Mouse (Mus musculus) limb, embryonic 15.5 days (tissue): ENCODE measurements around the gene Ttll5. TPM values are rescaled to one million over a fixed set of nuclear protein-coding genes. Genes with fewer than 3 reads are reported as not detected.

Experiments
- ATAC-seq: fragments of 200-750 bp; cut with Nextera tagmentation; 2 replicates; pipeline ENCODE4 v1.8.0; 2017; ENCODE audit warnings: low read depth, moderate TSS enrichment; ENCODE audit not compliant: insufficient number of reproducible peaks, low FRiP score, low TSS enrichment
- H3K27ac ChIP-seq: fragments of 300-500 bp; sonication (generic); 2 replicates; pipeline ENCODE4 v1.5.1; 2015; ENCODE audit warnings: moderate library complexity, mild to moderate bottlenecking, inconsistent platforms
- H3K27me3 ChIP-seq: fragments of 300-500 bp; sonication (generic); 2 replicates; pipeline ENCODE4 v1.6.1; 2015; ENCODE audit warnings: inconsistent platforms
- H3K36me3 ChIP-seq: fragments of 300-500 bp; sonication (generic); 2 replicates; pipeline ENCODE4 v1.6.1; 2015; ENCODE audit warnings: inconsistent platforms
- H3K4me1 ChIP-seq: fragments of 300-500 bp; sonication (generic); 2 replicates; pipeline ENCODE4 v1.6.1; 2015; ENCODE audit warnings: inconsistent platforms
- H3K4me2 ChIP-seq: fragments of 300-500 bp; sonication (generic); 2 replicates; pipeline ENCODE4 v1.6.1; 2015; ENCODE audit warnings: mild to moderate bottlenecking, inconsistent platforms
- H3K4me3 ChIP-seq: fragments of 300-500 bp; sonication (generic); 2 replicates; pipeline ENCODE4 v1.5.1; 2015; ENCODE audit warnings: mild to moderate bottlenecking, inconsistent platforms
- H3K9ac ChIP-seq: fragments of 300-500 bp; sonication (generic); 2 replicates; pipeline ENCODE4 v1.6.1; 2015; ENCODE audit warnings: inconsistent platforms
- H3K9me3 ChIP-seq: fragments of 300-500 bp; sonication (generic); 2 replicates; pipeline ENCODE4 v1.6.1; 2016; ENCODE audit warnings: inconsistent platforms
- WGBS: fragments of 180-500 bp; shearing (Covaris S2); methylation state at CpG from one replicate; pipeline ENCODE4 v1.1.7; 2015; 5-methylcytosine and 5-hydroxymethylcytosine counted together
- polyA plus RNA-seq: library from polyadenylated mRNA; unstranded; fragments of >200 nt; fragmentation: Nextera tagmentation; extraction: Ambion mirVana; gene quantifications from 2 replicates; pipeline ENCODE4 v1.2.1, GENCODE M21; 2015

The Ttll5 gene
- polyA plus RNA-seq, 1 experiment from 2014 or later: 13.0 TPM

DNA sequence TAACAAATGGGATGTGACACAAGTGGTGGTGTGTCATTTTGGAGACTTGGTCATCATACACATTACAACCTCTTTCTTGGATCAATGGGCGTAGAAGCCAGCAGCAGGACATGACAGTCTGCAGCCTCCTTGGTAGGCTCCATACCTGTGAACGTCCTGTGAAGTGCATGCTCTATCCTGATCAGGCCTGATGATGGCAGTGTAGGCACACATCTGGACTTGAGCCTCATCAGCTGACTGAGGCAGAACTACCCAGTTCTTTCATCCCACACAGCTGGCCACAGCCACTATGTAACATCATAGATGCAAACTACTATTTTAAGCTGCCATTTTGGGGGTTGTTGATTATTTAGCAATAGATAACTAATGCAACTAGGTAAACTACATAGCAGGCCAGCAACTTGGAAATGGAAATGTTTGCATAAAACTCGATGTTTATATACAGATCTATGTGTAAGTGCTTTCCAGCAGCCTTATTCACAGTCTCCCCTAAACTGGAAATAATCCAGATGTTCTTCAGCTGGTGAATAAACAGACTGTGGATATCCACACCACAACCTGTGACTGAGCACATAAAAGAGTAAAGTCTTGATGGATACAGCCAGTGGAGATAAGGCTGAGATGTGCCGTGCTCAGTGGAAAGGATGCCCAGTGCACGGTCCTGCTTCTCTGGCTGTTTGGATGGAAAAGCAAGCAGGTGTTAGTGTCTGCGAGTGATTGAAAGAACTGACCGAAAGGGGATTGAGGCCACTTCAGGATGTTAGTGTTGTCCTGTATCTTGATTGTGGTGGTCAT, 23.9 kb downstream of the Ttll5 start:
- Histone ChIP-seq H3K27ac (peak overlapping the region; percentile 43; the same call in 1 of the 2 replicates), H3K4me3 (no peak overlapping the region), H3K9me3 (no peaks in the 10 kb centered on the region), H3K9ac (no peak overlapping the region), H3K27me3 (no peaks in the 10 kb centered on the region), H3K36me3 (peaks cover 20% of the 10 kb centered on the region), H3K4me2 (no peak overlapping the region), H3K4me1 (no peaks in the 10 kb centered on the region)
- 0 out of 2 replicates have a peak, but pooled peaks have one; percentile 61 for ATAC-seq
- 77% methylated on average over 7 of the region's 7 CpGs for WGBS

DNA sequence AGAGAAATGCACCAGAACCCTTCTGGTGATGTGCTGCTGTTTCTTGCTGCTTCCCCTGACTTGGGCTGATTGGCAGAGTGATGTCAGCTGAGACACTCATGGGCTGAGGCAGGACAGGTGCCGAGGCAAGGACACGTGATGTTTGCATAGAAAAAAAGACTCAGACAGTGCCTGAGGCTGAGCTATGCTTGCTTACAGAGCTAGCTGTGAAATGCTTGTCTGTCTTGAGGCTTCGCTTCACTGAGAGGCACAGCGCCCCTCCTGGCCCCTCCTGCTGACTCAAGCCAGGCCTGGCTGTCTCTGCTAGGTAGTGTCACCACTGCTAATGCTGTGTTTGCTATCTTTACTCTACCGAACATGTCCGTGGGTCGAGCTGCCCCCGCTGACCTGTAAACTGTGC, 26.2 kb downstream of the Ttll5 start:
- no peaks in the 10 kb centered on the region for H3K27me3 ChIP-seq
- WGBS: 84% methylated on average over 8 of the region's 8 CpGs
- no peak overlapping the region for H3K27ac ChIP-seq
- H3K4me3 ChIP-seq: no peak overlapping the region
- H3K9me3 ChIP-seq: no peaks in the 10 kb centered on the region
- no peak overlapping the region for H3K4me2 ChIP-seq
- H3K4me1 ChIP-seq: no peaks in the 10 kb centered on the region
- no peak for ATAC-seq
- H3K36me3 ChIP-seq: peaks cover 12% of the 10 kb centered on the region; the same call in 1 of the 2 replicates
- no peak overlapping the region for H3K9ac ChIP-seq

- Histone ChIP-seq H3K9me3 (no peaks in the 10 kb centered on the region), H3K4me3 (no peak overlapping the region), H3K4me1 (peaks cover 6% of the 10 kb centered on the region), H3K27ac (no peak overlapping the region), H3K27me3 (no peaks in the 10 kb centered on the region), H3K4me2 (no peak overlapping the region), H3K9ac (no peak overlapping the region), H3K36me3 (peaks cover 7% of the 10 kb centered on the region; the same call in 1 of the 2 replicates)
- no peak for ATAC-seq
- WGBS: 84% methylated on average over 4 of the region's 4 CpGs
Observed at GRCm38 (mm10) chr12:85853836-85854235, 29.4 kb downstream of the Ttll5 start.

- Histone ChIP-seq H3K9ac (no peak overlapping the region), H3K4me2 (no peak overlapping the region), H3K4me1 (peaks cover 10% of the 10 kb centered on the region), H3K27me3 (no peaks in the 10 kb centered on the region), H3K36me3 (peaks cover 7% of the 10 kb centered on the region; the same call in 1 of the 2 replicates), H3K27ac (no peak overlapping the region), H3K4me3 (no peak overlapping the region), H3K9me3 (no peaks in the 10 kb centered on the region)
- WGBS: 81% methylated on average over 1 of the region's 1 CpGs
- ATAC-seq: no peak
Observed at GRCm38 (mm10) chr12:85854271-85854670, 29.8 kb downstream of the Ttll5 start.

DNA sequence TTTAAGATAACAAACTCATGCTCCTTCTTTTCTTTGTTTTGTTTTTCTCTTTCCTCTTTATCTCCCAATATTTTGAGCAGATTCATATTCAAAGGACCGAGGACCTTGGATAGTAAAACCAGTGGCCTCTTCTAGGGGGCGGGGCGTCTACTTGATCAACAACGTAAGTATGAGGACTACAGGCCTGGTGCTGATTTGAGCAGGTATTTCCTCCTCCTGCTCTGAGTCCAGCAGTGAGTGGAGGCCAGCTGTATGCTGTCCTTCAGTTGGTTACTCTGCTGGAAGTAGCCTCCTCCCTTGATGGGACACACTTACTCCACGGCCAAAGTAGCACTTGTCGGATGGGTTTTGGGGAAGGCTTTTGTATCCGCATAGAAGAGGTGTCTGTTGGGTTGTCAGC, 32.8 kb downstream of the Ttll5 start:
- H3K9me3 ChIP-seq: no peaks in the 10 kb centered on the region

DNA sequence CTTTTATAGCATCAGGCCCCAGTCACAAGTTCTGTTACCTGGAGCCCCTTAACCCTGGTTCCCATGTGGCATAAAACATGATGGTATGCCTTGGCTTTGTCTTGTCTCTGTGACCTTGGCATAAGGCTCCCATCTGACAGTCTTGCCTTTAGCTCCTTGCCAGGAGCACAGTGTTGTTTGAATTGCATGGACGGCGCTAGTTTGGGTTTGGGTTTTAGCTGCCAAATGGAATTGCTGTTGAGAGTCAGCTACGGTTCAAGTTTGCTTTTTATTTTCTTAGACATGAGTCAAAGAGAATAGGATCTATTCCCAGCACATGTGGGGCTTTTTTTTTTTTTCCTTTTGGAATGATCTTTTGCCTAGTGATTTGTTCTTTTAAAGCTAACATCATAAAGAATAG, 34.7 kb downstream of the Ttll5 start:
- Histone ChIP-seq H3K9ac (no peak overlapping the region), H3K4me1 (peaks cover 36% of the 10 kb centered on the region), H3K4me2 (no peak overlapping the region), H3K36me3 (no peaks in the 10 kb centered on the region), H3K4me3 (no peak overlapping the region), H3K27me3 (no peaks in the 10 kb centered on the region), H3K27ac (peak overlapping the region; percentile 83), H3K9me3 (no peaks in the 10 kb centered on the region)
- ATAC-seq: peak; percentile 15; the same call in 1 of the 2 replicates
- 44% methylated on average over 3 of the region's 3 CpGs for WGBS

More for the DNA sequence above, 32.8 kb downstream of the Ttll5 start:
- ATAC-seq: no peak
- Histone ChIP-seq H3K4me2 (no peak overlapping the region), H3K9ac (no peak overlapping the region), H3K4me3 (no peak overlapping the region), H3K27me3 (no peaks in the 10 kb centered on the region), H3K36me3 (no peaks in the 10 kb centered on the region), H3K4me1 (peaks cover 26% of the 10 kb centered on the region), H3K27ac (no peak overlapping the region)
- 85% methylated on average over 7 of the region's 7 CpGs for WGBS

GRCm38 (mm10) chr12:85859511-85860189, 35.2 kb downstream of the Ttll5 start:
- Histone ChIP-seq H3K27me3 (no peaks in the 10 kb centered on the region), H3K36me3 (peaks cover 3% of the 10 kb centered on the region; the same call in 1 of the 2 replicates), H3K27ac (peak overlapping the region; percentile 83), H3K4me2 (no peak overlapping the region), H3K9me3 (no peaks in the 10 kb centered on the region), H3K4me3 (no peak overlapping the region), H3K4me1 (peaks cover 36% of the 10 kb centered on the region), H3K9ac (no peak overlapping the region)
- WGBS: 13% methylated on average over 3 of the region's 3 CpGs
- ATAC-seq: peak; percentile 81

DNA sequence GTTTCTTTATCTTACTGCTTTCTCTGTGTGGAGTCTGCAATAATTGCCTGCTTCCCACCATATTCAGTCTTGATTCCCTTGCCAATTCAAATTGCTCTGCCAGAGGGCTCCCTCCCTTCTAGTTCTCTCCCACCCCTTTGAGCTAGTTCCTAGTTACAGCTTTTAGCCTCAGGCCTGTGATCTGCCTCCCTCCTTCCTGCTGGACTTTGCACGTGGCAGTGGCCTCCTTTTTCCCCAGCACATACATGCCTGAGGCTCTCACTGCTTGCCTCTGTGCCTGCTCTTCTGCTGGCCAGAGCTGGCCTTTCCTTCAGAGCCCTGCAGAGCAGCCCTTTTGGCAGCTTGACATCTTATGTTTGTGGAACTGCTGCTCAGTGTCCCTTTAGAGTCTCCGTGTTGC, 38.1 kb downstream of the Ttll5 start:
- H3K4me1 ChIP-seq: peaks cover 36% of the 10 kb centered on the region
- no peaks in the 10 kb centered on the region for H3K9me3 ChIP-seq
- ATAC-seq: 0 out of 2 replicates have a peak, but pooled peaks have one; percentile 42
- H3K4me2 ChIP-seq: no peak overlapping the region
- peaks cover 3% of the 10 kb centered on the region; the same call in 1 of the 2 replicates for H3K36me3 ChIP-seq
- H3K27me3 ChIP-seq: no peaks in the 10 kb centered on the region
- no peak overlapping the region for H3K4me3 ChIP-seq
- no peak overlapping the region for H3K9ac ChIP-seq
- 28% methylated on average over 2 of the region's 2 CpGs for WGBS
- H3K27ac ChIP-seq: peak overlapping the region; percentile 83

GRCm38 (mm10) chr12:85865526-85865925, 41.1 kb downstream of the Ttll5 start:
- Histone ChIP-seq H3K27ac (no peak overlapping the region), H3K4me3 (no peak overlapping the region), H3K4me2 (no peak overlapping the region), H3K36me3 (peaks cover 3% of the 10 kb centered on the region; the same call in 1 of the 2 replicates), H3K9me3 (no peaks in the 10 kb centered on the region), H3K27me3 (no peaks in the 10 kb centered on the region), H3K4me1 (peaks cover 30% of the 10 kb centered on the region), H3K9ac (no peak overlapping the region)
- 63% methylated on average over 3 of the region's 3 CpGs for WGBS
- no peak for ATAC-seq

DNA sequence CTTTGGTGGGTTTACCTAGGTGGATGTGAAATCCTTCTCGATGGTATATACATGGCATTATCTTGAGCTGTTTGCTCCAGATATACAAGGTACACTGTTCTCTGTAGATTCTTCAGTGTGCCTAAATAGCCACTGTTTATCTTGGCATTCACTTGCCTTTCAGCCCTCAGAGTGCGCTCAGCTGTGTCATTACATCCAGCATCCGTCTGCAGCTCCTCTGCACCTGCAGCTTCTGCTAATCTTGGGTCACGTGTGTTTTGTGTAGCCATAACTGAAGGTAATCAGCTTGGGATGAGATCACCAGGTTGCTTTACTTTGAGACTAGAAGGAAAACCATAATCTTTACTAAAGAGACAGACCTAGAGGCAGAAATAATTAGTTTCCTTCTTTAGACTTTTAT, 42.2 kb downstream of the Ttll5 start:
- H3K4me1 ChIP-seq: peaks cover 27% of the 10 kb centered on the region

DNA sequence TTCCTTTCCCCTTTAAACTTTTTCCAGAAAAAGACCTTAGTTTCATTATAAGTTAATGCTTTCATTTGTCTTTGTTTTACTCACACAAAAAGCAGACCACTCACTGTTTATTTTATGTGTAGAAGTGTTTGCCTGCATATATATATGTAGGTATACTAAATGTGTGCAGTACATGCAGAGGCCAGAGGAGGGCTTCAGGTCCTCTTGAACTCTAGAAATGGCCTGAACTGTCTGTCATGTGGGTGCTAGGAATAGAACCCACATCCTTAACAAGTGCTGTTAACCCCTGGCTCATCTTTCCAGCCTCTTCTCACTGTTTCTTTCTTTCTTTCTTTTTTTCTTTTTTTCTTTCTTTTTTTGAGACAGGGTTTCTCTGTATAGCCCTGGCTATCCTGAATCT, 42.7 kb downstream of the Ttll5 start:
- Histone ChIP-seq H3K4me2 (no peak overlapping the region), H3K9ac (no peak overlapping the region), H3K36me3 (peaks cover 3% of the 10 kb centered on the region; the same call in 1 of the 2 replicates), H3K4me3 (no peak overlapping the region), H3K27me3 (no peaks in the 10 kb centered on the region), H3K27ac (no peak overlapping the region), H3K4me1 (peaks cover 23% of the 10 kb centered on the region), H3K9me3 (no peaks in the 10 kb centered on the region)
- no peak for ATAC-seq

More for the DNA sequence above, 42.2 kb downstream of the Ttll5 start:
- Histone ChIP-seq H3K9me3 (no peaks in the 10 kb centered on the region), H3K9ac (no peak overlapping the region), H3K4me2 (no peak overlapping the region), H3K27ac (no peak overlapping the region), H3K36me3 (peaks cover 3% of the 10 kb centered on the region; the same call in 1 of the 2 replicates), H3K27me3 (no peaks in the 10 kb centered on the region), H3K4me3 (no peak overlapping the region)
- ATAC-seq: no peak
- 74% methylated on average over 4 of the region's 4 CpGs for WGBS

GRCm38 (mm10) chr12:85869423-85869822, 45.0 kb downstream of the Ttll5 start:
- Histone ChIP-seq H3K27me3 (no peaks in the 10 kb centered on the region), H3K4me1 (peaks cover 11% of the 10 kb centered on the region), H3K36me3 (peaks cover 2% of the 10 kb centered on the region; the same call in 1 of the 2 replicates), H3K9ac (no peak overlapping the region), H3K9me3 (no peaks in the 10 kb centered on the region), H3K27ac (peak overlapping the region; percentile 79), H3K4me2 (peak overlapping the region; percentile 1; the same call in 1 of the 2 replicates), H3K4me3 (no peak overlapping the region)
- 30% methylated on average over 6 of the region's 6 CpGs for WGBS
- ATAC-seq: peak; percentile 74; the same call in 1 of the 2 replicates
